Mouse (Mus musculus): Measurements from ENCODE around the gene Plekho1.
"Not testable (repeated sequence)": the region's sequence is repeated elsewhere in the genome, so short reads cannot be mapped to it uniquely, and the experiment has no call there.

The Plekho1 gene

GRCm38 (mm10) chr3:95978265-95978664 is 17.5 kb downstream of the Plekho1 start:
- DNase-seq: no peak

- not testable (repeated sequence) for DNase-seq
Measured at GRCm38 (mm10) chr3:95977587-95977986, 18.2 kb downstream of the Plekho1 start.

GRCm38 (mm10) chr3:95977079-95977478 is 18.7 kb downstream of the Plekho1 start:
- no peak for DNase-seq

- DNase-seq: no peak
Measured at GRCm38 (mm10) chr3:95972873-95973634, 22.7 kb downstream of the Plekho1 start.

GRCm38 (mm10) chr3:95972251-95972872 is 23.4 kb downstream of the Plekho1 start:
- DNase-seq: no peak

- DNase-seq: not testable (repeated sequence)
Measured at GRCm38 (mm10) chr3:95970661-95971060, 25.1 kb downstream of the Plekho1 start.

- DNase-seq: no peak
Measured at GRCm38 (mm10) chr3:95969277-95969676, 26.5 kb downstream of the Plekho1 start.

GRCm38 (mm10) chr3:95965518-95966451 is 30.0 kb downstream of the Plekho1 start:
- DNase-seq: peak; percentile 59

GRCm38 (mm10) chr3:95963681-95964080 is 32.1 kb downstream of the Plekho1 start:
- DNase-seq: no peak

GRCm38 (mm10) chr3:95963230-95963629 is 32.6 kb downstream of the Plekho1 start:
- DNase-seq: no peak

GRCm38 (mm10) chr3:95962182-95962581 is 33.6 kb downstream of the Plekho1 start:
- not testable (repeated sequence) for DNase-seq

- DNase-seq: no peak
Measured at GRCm38 (mm10) chr3:95959807-95960206, 36.0 kb downstream of the Plekho1 start.

- no peak for DNase-seq
Measured at GRCm38 (mm10) chr3:95959082-95959481, 36.7 kb downstream of the Plekho1 start.

GRCm38 (mm10) chr3:95957359-95958148 is 38.2 kb downstream of the Plekho1 start:
- DNase-seq: no peak

GRCm38 (mm10) chr3:95955318-95955717 is 40.5 kb downstream of the Plekho1 start:
- DNase-seq: no peak

- DNase-seq: not testable (repeated sequence)
Measured at GRCm38 (mm10) chr3:95954648-95955173, 41.1 kb downstream of the Plekho1 start.

- DNase-seq: no peak
Measured at GRCm38 (mm10) chr3:95953522-95953921, 42.3 kb downstream of the Plekho1 start.

GRCm38 (mm10) chr3:95953023-95953422 is 42.8 kb downstream of the Plekho1 start:
- DNase-seq: no peak

GRCm38 (mm10) chr3:95951566-95951965 is 44.2 kb downstream of the Plekho1 start:
- DNase-seq: not testable (repeated sequence)

- DNase-seq: peak; percentile 91
Measured at GRCm38 (mm10) chr3:95950763-95951551, 44.8 kb downstream of the Plekho1 start.

- no peak for DNase-seq
Measured at GRCm38 (mm10) chr3:95948325-95948724, 47.5 kb downstream of the Plekho1 start.

Measured in right cerebral cortex, postnatal 25 days (tissue).